Mouse (Mus musculus) adrenal gland, adult 8-10 months (tissue): ENCODE measurements around the gene Gal3st1. TPM values are rescaled to one million over a fixed set of nuclear protein-coding genes. Genes with fewer than 3 reads are reported as not detected.

Experiments
- DNase-seq: peaks from one replicate; pipeline ENCODE4 v3.0.0; 2022
- total RNA-seq, 4 experiments: library from RNA; stranded (reverse); gene quantifications; 2 replicates each; pipeline ENCODE4 v1.2.4; 2022

Gene Gal3st1
- total RNA-seq, 4 experiments from 2014 or later: 0.15 to 0.19 (median 0.18) TPM; not detected in 1

DNA sequence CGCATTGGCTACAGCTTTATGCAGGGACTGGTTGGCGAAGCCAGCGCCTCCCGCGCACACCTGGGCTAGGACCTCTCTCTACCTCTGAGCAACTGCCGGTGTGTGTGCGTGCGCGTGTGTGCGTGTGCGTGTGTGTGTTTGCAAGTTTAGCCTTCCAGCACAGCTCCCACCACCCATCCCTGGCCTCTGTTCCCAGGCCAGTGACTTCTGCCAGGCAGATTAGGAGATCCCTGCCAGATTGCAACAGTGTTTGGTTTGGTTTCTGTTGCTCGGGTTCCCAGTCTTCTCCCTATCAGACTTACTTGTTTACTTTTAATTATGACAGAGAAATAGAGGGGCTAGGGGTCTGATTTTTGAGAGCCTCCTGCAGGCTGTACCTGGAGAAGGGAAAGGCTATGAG is 48.5 kb downstream of the Gal3st1 start:
- DNase-seq: no peak

DNA sequence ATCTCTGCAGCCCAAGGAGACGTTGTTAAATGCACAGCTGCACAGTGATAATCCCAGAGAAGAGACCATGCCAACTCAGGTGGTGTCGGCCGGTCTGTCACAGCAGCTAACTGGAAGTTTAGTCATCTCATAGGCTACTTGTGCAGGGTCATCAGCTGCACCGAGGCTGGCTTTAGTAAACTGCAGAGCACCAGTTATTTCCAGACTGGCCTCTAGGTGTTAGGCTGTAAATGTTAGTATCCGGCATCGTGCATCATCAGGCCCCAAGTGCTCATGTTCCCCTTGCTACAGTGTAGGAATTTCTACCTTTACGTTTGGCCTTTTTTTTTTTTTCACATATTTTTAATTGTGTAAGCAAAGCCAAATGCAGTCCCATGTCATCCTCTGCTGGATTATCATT is 50.0 kb downstream of the Gal3st1 start:
- no peak for DNase-seq

- DNase-seq: no peak
Measured at GRCm38 (mm10) chr11:4034169-4034568, 50.7 kb downstream of the Gal3st1 start.

DNA sequence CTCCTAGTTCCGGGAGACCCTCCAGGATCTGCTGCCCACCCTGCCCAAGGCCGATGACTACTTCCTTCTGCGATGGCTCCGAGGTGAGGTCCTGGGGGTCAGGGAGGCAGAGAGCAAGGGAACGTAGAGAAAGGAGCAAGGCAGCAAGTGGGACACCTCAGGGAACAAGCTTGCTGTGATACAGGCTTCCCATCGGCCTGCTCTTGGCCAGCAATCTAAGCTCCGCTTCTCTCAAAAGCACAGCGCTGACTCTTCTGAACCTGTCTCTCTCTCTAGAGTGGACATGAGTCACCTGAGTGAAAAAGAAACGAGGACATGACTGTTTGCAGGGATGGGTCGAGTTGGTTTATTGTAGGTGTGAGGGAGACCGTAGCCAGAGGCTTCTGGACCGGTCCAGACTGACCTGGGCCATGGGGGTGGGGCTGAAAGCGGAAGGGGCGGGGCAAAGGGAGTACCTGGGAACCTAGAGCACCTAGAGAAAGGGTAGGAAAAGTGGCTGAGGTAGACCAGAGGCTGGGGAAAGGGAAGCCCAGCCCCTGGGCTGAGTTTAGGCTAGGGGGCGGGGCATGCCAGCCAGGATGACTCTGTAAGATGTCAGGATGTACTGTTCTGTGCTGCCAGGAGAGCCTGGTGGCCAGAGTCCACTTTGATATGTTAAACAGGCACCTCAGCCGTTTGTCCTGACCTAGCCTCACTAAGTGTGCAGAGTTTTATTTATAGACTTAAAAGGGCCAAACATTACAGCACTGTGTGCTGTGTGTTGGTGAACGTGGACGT is 51.9 kb downstream of the Gal3st1 start:
- no peak for DNase-seq

- no peak for DNase-seq
Measured at GRCm38 (mm10) chr11:4035916-4036315, 52.5 kb downstream of the Gal3st1 start.

- no peak for DNase-seq
Measured at GRCm38 (mm10) chr11:4036365-4037084, 53.1 kb downstream of the Gal3st1 start.

DNA sequence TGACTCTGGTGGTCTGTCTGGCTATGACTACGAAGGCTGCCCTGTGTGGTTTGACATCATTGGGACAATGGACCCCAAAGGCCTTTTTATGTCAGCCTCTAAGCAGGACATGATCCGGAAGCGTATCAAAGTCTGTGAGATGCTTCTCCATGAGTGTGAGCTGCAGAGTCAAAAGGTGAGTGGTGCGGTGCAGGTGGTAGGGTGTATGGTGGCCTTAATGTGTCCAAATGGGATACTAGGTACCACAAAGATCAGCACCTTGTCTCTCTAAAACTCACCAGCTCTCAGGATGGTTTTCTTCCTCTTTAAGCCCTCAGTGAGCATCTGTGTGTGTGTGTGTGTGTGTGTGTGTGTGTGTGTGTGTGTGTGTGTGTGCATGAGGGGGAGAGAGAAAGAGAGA is 56.5 kb downstream of the Gal3st1 start:
- DNase-seq: no peak

DNA sequence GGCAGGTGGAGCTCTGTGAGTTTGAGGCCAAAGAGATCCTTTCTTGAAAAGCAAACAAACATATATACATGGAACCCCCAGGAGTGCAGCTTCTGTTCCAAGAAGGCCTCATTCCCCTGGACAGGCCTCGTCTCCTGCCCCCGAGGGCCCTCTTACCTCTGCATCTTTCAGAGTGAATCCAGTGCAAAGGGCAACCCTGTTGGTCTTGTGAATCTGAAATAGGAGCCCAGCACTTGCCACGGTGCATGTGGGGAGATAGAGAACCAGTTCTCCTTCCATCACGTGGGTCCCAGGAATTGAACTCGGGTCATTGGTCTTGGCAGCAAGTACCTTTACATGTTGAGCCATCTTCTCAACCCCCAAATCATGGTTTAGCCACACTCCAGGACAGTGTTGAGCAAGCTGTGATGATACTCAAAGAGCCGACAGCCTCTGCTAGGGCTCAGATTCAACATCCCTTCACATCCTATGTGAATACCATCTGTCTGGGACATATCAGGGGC is 57.7 kb downstream of the Gal3st1 start:
- DNase-seq: no peak

DNA sequence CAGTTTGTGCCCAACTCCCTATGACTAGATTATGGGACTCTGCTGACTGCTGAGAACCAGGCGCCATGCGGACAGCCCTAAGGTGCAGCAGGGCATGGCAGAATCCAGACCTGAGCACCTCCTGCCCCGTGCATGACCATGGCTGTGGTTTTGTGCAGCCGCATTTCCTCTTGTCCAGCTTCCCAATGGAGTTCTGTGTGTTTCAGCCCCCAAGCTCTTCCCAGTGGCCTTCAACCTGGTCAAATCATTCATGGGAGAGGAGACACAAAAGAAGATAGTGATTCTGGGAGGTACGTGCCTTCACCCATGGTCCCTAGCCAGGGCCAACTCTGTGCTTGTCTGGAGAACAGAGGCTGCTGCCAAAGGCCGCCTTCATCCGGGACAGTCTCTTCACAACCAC is 59.6 kb downstream of the Gal3st1 start:
- DNase-seq: no peak

DNA sequence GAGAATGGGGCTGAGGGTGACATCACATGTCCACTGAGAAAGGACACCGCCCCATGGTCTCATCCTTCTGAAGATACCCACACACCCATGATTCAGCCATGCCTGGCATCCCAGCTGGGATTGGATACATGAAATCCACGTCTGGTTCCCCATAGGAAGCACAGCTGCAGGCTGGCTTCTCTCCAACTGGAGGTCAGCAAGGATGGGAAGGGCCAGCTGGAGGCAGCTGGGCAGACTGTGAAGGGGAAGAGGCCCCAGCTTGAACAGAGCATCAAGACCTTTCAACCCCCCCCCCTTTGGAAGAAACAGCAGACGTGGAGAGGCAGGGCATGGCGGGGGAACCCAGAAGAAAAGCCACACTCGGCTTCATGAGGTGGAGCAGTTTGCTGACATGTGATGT is 63.1 kb downstream of the Gal3st1 start:
- no peak for DNase-seq

GRCm38 (mm10) chr11:4047766-4048165 is 64.3 kb downstream of the Gal3st1 start:
- DNase-seq: no peak

DNA sequence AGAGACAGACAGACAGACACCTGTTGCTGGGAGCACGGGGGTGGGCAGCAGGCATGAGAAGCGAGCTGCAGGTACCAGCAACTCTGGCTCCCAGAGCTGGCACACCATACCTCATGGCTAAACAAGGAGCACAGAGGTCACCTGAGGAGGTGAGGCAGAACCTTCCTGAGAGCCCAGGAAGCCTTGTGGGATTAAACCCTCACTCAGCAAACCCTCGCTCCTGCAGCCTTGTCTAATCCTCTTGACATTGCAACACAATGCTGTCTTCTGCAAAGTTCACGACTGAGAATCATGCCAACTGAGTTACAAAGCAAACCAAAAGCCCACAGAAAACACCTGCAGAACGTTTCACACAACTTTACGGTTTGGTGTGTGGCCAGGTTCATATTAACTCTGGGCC is 65.0 kb downstream of the Gal3st1 start:
- no peak for DNase-seq

Other genes starting within 250 kb of the Gal3st1 start
- 1 to 10 TPM; 2.1 to 7.4 (median 3.7) TPM for gene Osbp2, start 119.7 kb upstream of the Gal3st1 start, total RNA-seq
- gene 4921536K21Rik, start 88.5 kb upstream of the Gal3st1 start, total RNA-seq: under 1 TPM; 0.56 to 0.81 (median 0.70) TPM
- gene Dusp18, start 88.4 kb upstream of the Gal3st1 start, total RNA-seq: 1 to 10 TPM; 4.7 to 9.3 (median 6.6) TPM
- gene Slc35e4, start 69.0 kb upstream of the Gal3st1 start, total RNA-seq: 10 to 100 TPM in 2 of 4 experiments, 1 to 10 TPM in 2; 5.9 to 15.5 (median 10.2) TPM
- 100 to 1,000 TPM; 129 to 145 (median 137) TPM for gene Tcn2, start 51.5 kb upstream of the Gal3st1 start, total RNA-seq
- gene Pes1, start 19.7 kb upstream of the Gal3st1 start, total RNA-seq: 10 to 100 TPM; 53.4 to 60.5 (median 55.8) TPM
- gene 4930556J24Rik, start 6.9 kb upstream of the Gal3st1 start, total RNA-seq: not detected
- 1 to 10 TPM in 2 of 4 experiments, under 1 TPM in 1, not detected in 1; 0.59 to 5.1 (median 3.8) TPM for gene Sec14l4, start 47.8 kb downstream of the Gal3st1 start, total RNA-seq
- under 1 TPM in 1 of 4 experiments, not detected in 3; 0.34 TPM for gene Sec14l3, start 81.2 kb downstream of the Gal3st1 start, total RNA-seq
- gene Mtfp1, start 111.8 kb downstream of the Gal3st1 start, total RNA-seq: 10 to 100 TPM; 17.5 to 21.4 (median 18.9) TPM
- 1 to 10 TPM; 2.0 to 3.3 (median 2.4) TPM for gene Sec14l2, start 139.8 kb downstream of the Gal3st1 start, total RNA-seq
- gene Rnf215, start 151.6 kb downstream of the Gal3st1 start, total RNA-seq: 10 to 100 TPM; 28.2 to 38.2 (median 33.1) TPM
- gene Ccdc157, start 176.7 kb downstream of the Gal3st1 start, total RNA-seq: 10 to 100 TPM; 11.8 to 22.5 (median 15.3) TPM
- gene Sf3a1, start 176.7 kb downstream of the Gal3st1 start, total RNA-seq: 10 to 100 TPM; 40.4 to 61.5 (median 48.4) TPM
- gene Tbc1d10a, start 203.2 kb downstream of the Gal3st1 start, total RNA-seq: 10 to 100 TPM; 18.6 to 24.7 (median 21.9) TPM
- 1 to 10 TPM; 3.1 to 6.1 (median 4.2) TPM for gene Castor1, start 234.6 kb downstream of the Gal3st1 start, total RNA-seq